Mouse (Mus musculus) liver, embryonic 13.5 days (tissue): ENCODE measurements around the gene Cldn4. TPM values are rescaled to one million over a fixed set of nuclear protein-coding genes. Genes with fewer than 3 reads are reported as not detected.
"Not testable (repeated sequence)": the region's sequence is repeated elsewhere in the genome, so short reads cannot be mapped to it uniquely, and the experiment has no call there.

Experiments
- ATAC-seq: fragments of 200-750 bp; cut with Nextera tagmentation; 2 replicates; pipeline ENCODE4 v1.8.0; 2017; ENCODE audit warnings: low read depth, mild to moderate bottlenecking, moderate number of reproducible peaks, moderate library complexity
- DNase-seq: peaks from one replicate; pipeline ENCODE4 v3.0.0; 2022
- H3K27ac ChIP-seq: fragments of 300-500 bp; sonication (generic); 2 replicates; pipeline ENCODE4 v1.5.1; 2015; ENCODE audit warnings: moderate library complexity, mild to moderate bottlenecking, inconsistent platforms
- H3K27me3 ChIP-seq: fragments of 300-500 bp; sonication (generic); 2 replicates; pipeline ENCODE4 v1.6.1; 2015; ENCODE audit warnings: mild to moderate bottlenecking, inconsistent platforms
- H3K36me3 ChIP-seq: fragments of 300-500 bp; sonication (generic); 2 replicates; pipeline ENCODE4 v1.6.1; 2015; ENCODE audit warnings: mild to moderate bottlenecking, inconsistent platforms
- H3K4me1 ChIP-seq: fragments of 300-500 bp; sonication (generic); replicated peaks from 2 replicates; pipeline ENCODE4 v1.6.1; 2015; ENCODE audit warnings: inconsistent platforms
- H3K4me2 ChIP-seq: fragments of 300-500 bp; sonication (generic); 2 replicates; pipeline ENCODE4 v1.6.1; 2015; ENCODE audit warnings: inconsistent platforms, mild to moderate bottlenecking, moderate library complexity
- H3K4me3 ChIP-seq: fragments of 300-500 bp; sonication (generic); replicated peaks from 2 replicates; pipeline ENCODE4 v1.5.1; 2015; ENCODE audit warnings: mild to moderate bottlenecking, inconsistent platforms
- H3K9ac ChIP-seq: fragments of 300-500 bp; sonication (generic); 2 replicates; pipeline ENCODE4 v1.6.1; 2015; ENCODE audit warnings: mild to moderate bottlenecking, inconsistent platforms
- H3K9me3 ChIP-seq: fragments of 300-500 bp; sonication (generic); replicated peaks from 2 replicates; pipeline ENCODE4 v1.6.1; 2016; ENCODE audit warnings: inconsistent platforms
- WGBS: fragments of 180-500 bp; shearing (Covaris S2); methylation state at CpG from one replicate; pipeline ENCODE4 v1.1.7; 2015; ENCODE audit not compliant: insufficient replicate concordance; 5-methylcytosine and 5-hydroxymethylcytosine counted together
- polyA plus RNA-seq: library from polyadenylated mRNA; unstranded; fragments of >200 nt; fragmentation: Nextera tagmentation; extraction: Ambion mirVana; gene quantifications from 2 replicates; pipeline ENCODE4 v1.2.1, GENCODE M21; 2015

Cldn4 gene
- polyA plus RNA-seq, 1 experiment from 2014 or later, result 0.15 TPM

DNA sequence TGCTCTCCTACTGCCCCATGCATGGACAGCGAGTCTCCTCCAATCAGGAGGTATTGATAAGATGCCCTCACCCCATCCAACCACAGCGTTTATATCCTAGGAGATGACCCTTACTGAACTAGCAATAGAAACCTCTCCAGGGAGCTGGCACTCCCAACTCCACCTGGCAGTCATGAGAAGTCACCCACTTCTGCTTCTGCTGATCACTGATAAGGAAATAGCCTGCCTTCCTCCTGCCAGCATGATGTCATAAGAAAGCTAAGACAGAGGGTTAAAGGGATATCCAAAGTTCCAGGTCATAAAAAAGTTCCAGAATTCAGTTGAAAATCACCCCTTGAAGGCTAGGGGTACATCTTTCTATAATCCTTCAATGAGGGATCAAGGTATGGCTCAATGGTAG is 29.4 kb upstream of the Cldn4 start:
- Histone ChIP-seq H3K36me3 (no peaks in the 10 kb centered on the region), H3K4me2 (peak overlapping the region; percentile 42), H3K4me1 (peaks cover 68% of the 10 kb centered on the region), H3K4me3 (no peak overlapping the region), H3K27me3 (no peaks in the 10 kb centered on the region), H3K9ac (no peak overlapping the region), H3K27ac (peak overlapping the region; percentile 56), H3K9me3 (no peaks in the 10 kb centered on the region)
- 30% methylated on average over 2 of the region's 2 CpGs for WGBS
- ATAC-seq (peak; percentile 61), DNase-seq (peak; percentile 44)

DNA sequence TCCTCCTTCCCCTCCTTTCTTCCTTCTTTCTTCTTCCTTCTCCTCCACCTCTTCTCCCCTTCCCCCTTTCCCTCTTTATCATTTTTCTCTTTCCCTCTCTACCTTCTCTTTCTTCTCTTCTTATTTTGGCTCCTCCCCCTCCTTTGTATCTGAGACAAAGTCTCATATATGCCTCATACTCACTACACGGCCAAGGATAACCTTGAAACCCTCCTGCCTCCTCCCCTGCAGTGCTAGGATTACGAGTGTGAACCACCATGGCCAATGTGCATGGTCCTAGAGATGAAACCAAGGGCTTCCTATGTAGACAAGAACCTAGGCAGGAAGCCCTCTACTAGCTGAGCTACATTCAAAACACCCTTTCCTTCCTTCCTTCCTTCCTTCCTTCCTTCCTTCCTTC is 28.2 kb upstream of the Cldn4 start:
- peaks cover 56% of the 10 kb centered on the region for H3K4me1 ChIP-seq
- no peak overlapping the region for H3K4me3 ChIP-seq
- H3K9ac ChIP-seq, result no peak overlapping the region
- H3K27me3 ChIP-seq, result no peaks in the 10 kb centered on the region
- H3K4me2 ChIP-seq, result no peak overlapping the region
- ATAC-seq, result no peak
- WGBS, result 15% methylated on average over 2 of the region's 2 CpGs
- no peak for DNase-seq
- no peaks in the 10 kb centered on the region for H3K9me3 ChIP-seq
- 0 out of 2 replicates have a peak overlapping the region, but pooled peaks have one; percentile 56 for H3K27ac ChIP-seq
- H3K36me3 ChIP-seq, result no peaks in the 10 kb centered on the region

DNA sequence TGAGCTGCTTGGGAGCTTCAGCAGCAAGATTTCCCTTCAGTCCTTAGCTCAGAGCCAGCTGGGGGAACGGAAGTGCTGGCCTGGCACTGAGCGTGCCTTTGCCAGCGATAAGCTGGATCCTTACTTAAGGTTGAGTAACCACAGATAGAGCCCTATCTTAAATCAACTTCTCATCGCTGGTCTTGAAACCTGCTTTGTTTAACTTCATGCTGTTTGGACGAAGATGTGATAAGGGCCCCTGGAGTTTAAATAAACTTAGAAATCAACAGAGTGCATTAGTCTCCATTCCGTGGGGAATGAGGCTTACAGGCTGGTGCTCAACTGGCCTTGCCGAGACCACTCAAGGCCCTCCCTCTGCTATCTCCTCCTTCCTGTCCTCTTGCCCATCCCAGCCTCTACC is 27.6 kb upstream of the Cldn4 start:
- no peak overlapping the region; the same call in 1 of the 2 replicates for H3K9ac ChIP-seq
- no peaks in the 10 kb centered on the region for H3K27me3 ChIP-seq
- H3K9me3 ChIP-seq, result no peaks in the 10 kb centered on the region
- 8% methylated on average over 7 of the region's 7 CpGs for WGBS
- H3K4me1 ChIP-seq, result peaks cover 56% of the 10 kb centered on the region
- H3K4me2 ChIP-seq, result peak overlapping the region; percentile 44
- H3K27ac ChIP-seq, result peak overlapping the region; percentile 56
- ATAC-seq (peak; percentile 73), DNase-seq (peak; percentile 28)
- H3K36me3 ChIP-seq, result no peaks in the 10 kb centered on the region
- H3K4me3 ChIP-seq, result no peak overlapping the region

DNA sequence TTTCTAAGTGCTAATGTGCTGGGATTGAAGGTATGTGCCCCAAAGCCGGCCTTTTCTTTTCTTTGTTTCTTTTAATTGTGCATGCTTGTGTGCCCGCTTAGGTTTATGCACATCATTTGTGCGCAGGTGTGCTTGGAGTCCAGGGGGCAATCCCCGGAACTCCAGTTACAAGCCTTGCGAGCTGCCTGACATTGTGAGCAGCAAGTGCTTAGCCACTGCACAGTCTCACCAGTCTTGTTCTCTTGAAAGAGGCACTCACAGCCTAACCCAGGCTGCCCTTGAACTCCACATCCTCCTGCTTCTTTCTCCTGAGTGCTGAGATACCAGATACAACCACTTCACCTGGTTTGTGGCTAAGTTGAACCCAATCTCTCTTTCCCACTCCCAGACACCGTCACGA is 26.8 kb upstream of the Cldn4 start:
- H3K27me3 ChIP-seq, result no peaks in the 10 kb centered on the region
- 69% methylated on average over 7 of the region's 7 CpGs for WGBS
- H3K4me2 ChIP-seq, result no peak overlapping the region
- DNase-seq (no peak), ATAC-seq (no peak)
- H3K9me3 ChIP-seq, result no peaks in the 10 kb centered on the region
- no peaks in the 10 kb centered on the region for H3K36me3 ChIP-seq
- peak overlapping the region; percentile 56 for H3K27ac ChIP-seq
- H3K4me1 ChIP-seq, result peaks cover 56% of the 10 kb centered on the region
- no peak overlapping the region for H3K4me3 ChIP-seq
- H3K9ac ChIP-seq, result no peak overlapping the region

DNA sequence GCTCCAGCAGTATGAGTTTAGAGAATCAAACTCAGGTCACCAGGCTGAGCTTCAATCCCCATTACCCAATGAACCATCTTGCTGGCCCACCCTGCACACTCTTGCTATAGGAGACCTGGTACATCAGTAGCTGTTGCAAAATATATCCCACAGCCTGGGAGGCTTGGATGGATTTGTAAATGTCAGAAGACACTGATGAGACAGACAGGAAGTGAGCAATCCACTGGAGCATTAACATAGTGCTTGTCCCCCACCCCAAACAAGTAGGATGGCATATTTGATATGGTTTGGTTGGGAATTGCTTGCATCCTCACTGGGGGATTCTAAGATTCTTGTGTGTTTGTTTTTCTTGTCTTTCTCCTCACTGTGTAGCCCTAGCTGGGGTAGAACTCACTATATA is 26.3 kb upstream of the Cldn4 start:
- Histone ChIP-seq H3K4me3 (no peak overlapping the region), H3K27ac (no peak overlapping the region), H3K4me1 (peaks cover 55% of the 10 kb centered on the region), H3K4me2 (no peak overlapping the region), H3K36me3 (no peaks in the 10 kb centered on the region), H3K9me3 (no peaks in the 10 kb centered on the region), H3K27me3 (no peaks in the 10 kb centered on the region), H3K9ac (no peak overlapping the region)
- ATAC-seq, result no peak
- DNase-seq, result no peak

DNA sequence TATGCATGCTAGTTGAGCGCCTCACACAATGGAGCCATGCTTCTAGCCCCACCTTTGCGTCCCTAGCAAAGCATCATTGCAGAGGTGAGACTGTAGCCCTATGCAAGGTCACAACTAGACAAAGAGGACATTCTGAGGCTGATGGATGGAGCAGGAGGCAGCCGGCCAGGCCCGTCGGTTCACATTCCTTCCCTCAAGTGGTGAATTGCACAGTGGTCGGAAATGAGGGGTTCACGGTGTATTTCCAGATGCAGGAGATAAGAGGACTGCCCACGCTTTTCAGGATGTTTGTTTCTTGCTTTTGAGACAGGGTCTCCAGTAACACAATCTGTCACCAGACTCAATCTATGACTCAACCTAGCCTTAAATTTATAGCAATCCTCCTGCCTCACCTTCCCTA is 23.9 kb upstream of the Cldn4 start:
- Histone ChIP-seq H3K4me3 (no peak overlapping the region), H3K9me3 (no peaks in the 10 kb centered on the region), H3K36me3 (no peaks in the 10 kb centered on the region), H3K27me3 (no peaks in the 10 kb centered on the region), H3K9ac (no peak overlapping the region), H3K4me2 (no peak overlapping the region), H3K4me1 (peaks cover 49% of the 10 kb centered on the region), H3K27ac (no peak overlapping the region)
- 51% methylated on average over 8 of the region's 8 CpGs for WGBS
- DNase-seq (no peak), ATAC-seq (no peak)

GRCm38 (mm10) chr5:134967164-134967944 is 20.6 kb upstream of the Cldn4 start:
- no peaks in the 10 kb centered on the region for H3K27me3 ChIP-seq
- no peak overlapping the region for H3K27ac ChIP-seq
- H3K4me2 ChIP-seq, result no peak overlapping the region
- no peak overlapping the region for H3K9ac ChIP-seq
- H3K9me3 ChIP-seq, result no peaks in the 10 kb centered on the region
- WGBS, result 69% methylated on average over 20 of the region's 20 CpGs
- DNase-seq (no peak), ATAC-seq (no peak)
- H3K36me3 ChIP-seq, result no peaks in the 10 kb centered on the region
- H3K4me3 ChIP-seq, result no peak overlapping the region
- H3K4me1 ChIP-seq, result peaks cover 20% of the 10 kb centered on the region

- ATAC-seq (peak; percentile 76), DNase-seq (peak; percentile 48)
- peak overlapping the region; percentile 75 for H3K4me2 ChIP-seq
- H3K36me3 ChIP-seq, result no peaks in the 10 kb centered on the region
- H3K4me1 ChIP-seq, result peaks cover 18% of the 10 kb centered on the region
- H3K4me3 ChIP-seq, result peak overlapping the region; percentile 48
- 5% methylated on average over 33 of the region's 33 CpGs for WGBS
- H3K27ac ChIP-seq, result peak overlapping the region; percentile 36; the same call in 1 of the 2 replicates
- H3K9me3 ChIP-seq, result no peaks in the 10 kb centered on the region
- H3K27me3 ChIP-seq, result no peaks in the 10 kb centered on the region
- peak overlapping the region; percentile 63 for H3K9ac ChIP-seq
Measured at GRCm38 (mm10) chr5:134965852-134966821, 19.4 kb upstream of the Cldn4 start.

DNA sequence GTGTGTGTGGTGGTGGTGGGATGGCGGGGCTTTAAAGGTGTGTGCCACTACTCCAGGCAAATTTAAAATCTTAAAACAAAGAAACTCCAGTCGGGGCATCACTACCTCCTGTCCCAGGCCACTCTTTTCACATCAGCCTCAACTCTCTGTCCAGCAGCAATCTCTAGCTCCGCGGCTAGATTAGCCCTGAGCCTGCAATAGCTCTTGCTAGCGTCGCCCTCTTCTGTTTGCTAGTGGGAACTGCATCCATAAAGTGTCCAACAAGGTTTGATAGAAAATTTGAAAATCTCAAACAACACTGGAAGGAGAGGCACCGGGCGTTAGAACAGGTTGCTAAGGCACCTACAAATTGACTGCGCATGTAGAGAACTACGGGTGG is 18.7 kb upstream of the Cldn4 start:
- peak; percentile 66 for ATAC-seq
- 7% methylated on average over 10 of the region's 10 CpGs for WGBS
- H3K9ac ChIP-seq, result peak overlapping the region; percentile 63

GRCm38 (mm10) chr5:134964655-134965054 is 17.9 kb upstream of the Cldn4 start:
- not testable (repeated sequence) for H3K9me3 ChIP-seq, H3K27ac ChIP-seq, H3K4me2 ChIP-seq, H3K4me3 ChIP-seq, H3K36me3 ChIP-seq, DNase-seq, H3K9ac ChIP-seq, ATAC-seq, H3K27me3 ChIP-seq
- H3K4me1 ChIP-seq, result peaks cover 21% of the 10 kb centered on the region

More for the DNA sequence above, 18.7 kb upstream of the Cldn4 start:
- Histone ChIP-seq H3K27me3 (no peaks in the 10 kb centered on the region), H3K27ac (no peak overlapping the region), H3K4me2 (peak overlapping the region; percentile 75), H3K36me3 (no peaks in the 10 kb centered on the region), H3K4me1 (peaks cover 18% of the 10 kb centered on the region), H3K4me3 (peak overlapping the region; percentile 48), H3K9me3 (no peaks in the 10 kb centered on the region)
- DNase-seq, result peak; percentile 62

- no peak overlapping the region for H3K4me2 ChIP-seq
- ATAC-seq (no peak), DNase-seq (no peak)
- no peaks in the 10 kb centered on the region for H3K27me3 ChIP-seq
- H3K27ac ChIP-seq, result no peak overlapping the region
- H3K4me1 ChIP-seq, result peaks cover 29% of the 10 kb centered on the region
- H3K9ac ChIP-seq, result no peak overlapping the region
- H3K4me3 ChIP-seq, result no peak overlapping the region
- 35% methylated on average over 5 of the region's 5 CpGs for WGBS
- no peaks in the 10 kb centered on the region for H3K36me3 ChIP-seq
- H3K9me3 ChIP-seq, result no peaks in the 10 kb centered on the region
Measured at GRCm38 (mm10) chr5:134963546-134963945, 16.8 kb upstream of the Cldn4 start.
